ENCODE assay signal across 7 mouse cellular contexts in the genomic region with DNA sequence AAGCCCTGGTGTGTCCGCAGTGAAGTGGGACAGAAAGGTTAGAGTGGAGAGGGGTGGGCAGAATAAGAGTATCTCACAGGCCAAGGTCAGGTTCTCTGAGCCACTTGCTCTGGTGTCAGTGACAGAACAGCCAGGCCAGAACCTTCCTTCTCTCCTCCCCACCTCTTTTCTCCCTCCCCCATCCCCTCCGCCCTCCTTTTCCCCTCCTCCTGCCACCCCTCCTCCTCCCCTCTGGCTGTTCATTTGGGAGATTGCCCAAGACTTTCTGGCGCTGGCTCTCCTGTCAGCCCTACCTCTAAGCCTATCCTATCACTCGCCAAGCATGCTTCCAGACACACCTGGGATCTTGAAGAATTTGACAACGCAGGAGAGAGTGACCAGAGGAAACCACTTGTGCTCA. TPM values are rescaled to one million over a fixed set of nuclear protein-coding genes. Genes with fewer than 3 reads are reported as not detected.
A peak's percentile ranks its signal among the peaks of the same experiment; 100 is the strongest.
DNase-seq lines count a peak whose midpoint lies in the region; TF ChIP-seq lines count a peak whose summit lies in the region.

No protein-coding gene starts in this region.

- peak overlapping the region; percentile 71 for H3K4me3 ChIP-seq in bone marrow, adult 2 months (replicated peaks; ENCODE audit: control insufficient read depth, low read depth, low read length)
- H3K4me3 ChIP-seq in midbrain, embryonic 10.5 days: peak overlapping the region; percentile 64

- H3K4me1 ChIP-seq in bone marrow, adult 2 months (ENCODE audit: control insufficient read depth, insufficient read depth, low read length): peaks cover 9% of the 10 kb centered on the region
- H3K4me1 ChIP-seq in midbrain, embryonic 10.5 days: peaks cover 19% of the 10 kb centered on the region

- peaks cover 52% of the 10 kb centered on the region for H3K27me3 ChIP-seq in midbrain, embryonic 10.5 days (ENCODE audit: low read depth, poor library complexity, severe bottlenecking)

- no peaks in the 10 kb centered on the region for H3K9me3 ChIP-seq in midbrain, embryonic 10.5 days (replicated peaks)

- intact Hi-C loops in left cerebral cortex, postnatal 36 days (cut with DNase I): no loop called here

- WGBS in bone marrow, adult 2 months: 16% methylated on average over 5 of the region's 5 CpGs
- WGBS in midbrain, embryonic 10.5 days: 9% methylated on average over 5 of the region's 5 CpGs

- no peak for TF ChIP-seq CTCF in bone marrow, adult 2 months (IDR thresholded peaks at IDR 0.05; ENCODE audit: control insufficient read depth, insufficient read depth, low read length)

- H3K27ac ChIP-seq in bone marrow, adult 2 months (ENCODE audit: control insufficient read depth, insufficient read depth, low read depth, low read length, poor library complexity): peak overlapping the region; percentile 64
- H3K27ac ChIP-seq in midbrain, embryonic 10.5 days (replicated peaks): no peak overlapping the region

- H3K36me3 ChIP-seq in midbrain, embryonic 10.5 days: no peaks in the 10 kb centered on the region

- peak; percentile 23 for DNase-seq in ES-CJ7 (ENCODE audit: low read depth, low spot score)
- peak; percentile 50 for DNase-seq in gastrocnemius, postnatal 10 days
- peak; percentile 18 to 50 for DNase-seq in kidney, postnatal 25 days
- no peak for DNase-seq in midbrain, embryonic 10.5 days (ENCODE audit: low spot score)
- DNase-seq in left cerebral cortex, postnatal 36 days (ENCODE audit: low spot score in 2 of 2): no peak
- DNase-seq in thymus, postnatal 36 days: no peak

- TF ChIP-seq POLR2A in bone marrow, adult 2 months (IDR thresholded peaks at IDR 0.05; ENCODE audit: borderline replicate concordance, control insufficient read depth, low read depth, low read length): no peak

RNA-seq across cellular contexts. Expression of gene Tuba8, which starts 1.2 kb away (rescaled TPM):
- polyA plus RNA-seq in bone marrow, adult 2 months (2011; ENCODE audit: insufficient read depth, insufficient read length, low replicate concordance, missing spikeins): 15.5 and 30.1 TPM in 2 replicates
- 100 to 1,000 TPM; 160 to 206 TPM for total RNA-seq in gastrocnemius, postnatal 10 days (2021)
- 0.22 and 0.36 TPM in 2 replicates for polyA plus RNA-seq in midbrain, embryonic 10.5 days (2016; fragmentation: Nextera tagmentation; extraction: Ambion mirVana)
- 1 to 10 TPM; 9.6 TPM for total RNA-seq in left cerebral cortex, postnatal 36 days (2021)

RNA-seq across cellular contexts. Expression of gene Pex26, which starts 28.3 kb away (rescaled TPM):
- polyA plus RNA-seq in bone marrow, adult 2 months (2011; ENCODE audit: insufficient read depth, insufficient read length, low replicate concordance, missing spikeins): 1.4 and 2.4 TPM in 2 replicates
- 1 to 10 TPM; 4.0 TPM for total RNA-seq in gastrocnemius, postnatal 10 days (2021)
- 8.5 and 8.8 TPM in 2 replicates for polyA plus RNA-seq in midbrain, embryonic 10.5 days (2016; fragmentation: Nextera tagmentation; extraction: Ambion mirVana)
- total RNA-seq in left cerebral cortex, postnatal 36 days (2021): 10 to 100 TPM; 14.4 to 14.5 TPM

RNA-seq across cellular contexts. Expression of gene Usp18, which starts 34.0 kb away (rescaled TPM):
- 16.0 and 16.5 TPM in 2 replicates for polyA plus RNA-seq in bone marrow, adult 2 months (2011; ENCODE audit: insufficient read depth, insufficient read length, low replicate concordance, missing spikeins)
- total RNA-seq in gastrocnemius, postnatal 10 days (2021): under 1 TPM; 0.25 to 0.52 TPM
- 0.38 and 0.94 TPM in 2 replicates for polyA plus RNA-seq in midbrain, embryonic 10.5 days (2016; fragmentation: Nextera tagmentation; extraction: Ambion mirVana)
- total RNA-seq in left cerebral cortex, postnatal 36 days (2021): under 1 TPM; 0.59 to 0.72 TPM

Comparison
In these comparisons a context has a peak if more than half of its experiments do, and no peak if none do; other contexts are left out.
1. DNase-seq: peak in ES-CJ7 (single experiment), gastrocnemius, postnatal 10 days (single experiment) and kidney, postnatal 25 days (2 of 2); none in midbrain, embryonic 10.5 days (single experiment), left cerebral cortex, postnatal 36 days (0 of 2) and thymus, postnatal 36 days (0 of 2).
2. RNA of gene Tuba8, which starts 1.2 kb away (total RNA-seq): 160 to 206 TPM in gastrocnemius, postnatal 10 days; 9.6 TPM in left cerebral cortex, postnatal 36 days; every median in the first group is over 10 times any median in the second.